7 mouse cellular contexts compared by ENCODE assay signal in genomic region chr4:155784081-155784701, GRCm38 (mm10). TPM values are rescaled to one million over a fixed set of nuclear protein-coding genes. Genes with fewer than 3 reads are reported as not detected.
DNase-seq lines count a peak whose midpoint lies in the region; ATAC-seq and TF ChIP-seq lines count a peak whose summit lies in the region.

No protein-coding gene starts in this region.

- no peaks in the 10 kb centered on the region for H3K36me3 ChIP-seq in hindbrain, postnatal 0 days (ENCODE audit: insufficient read depth, low read length)
- H3K36me3 ChIP-seq in midbrain, embryonic 10.5 days, result no peaks in the 10 kb centered on the region

- peak; percentile 93 for ATAC-seq in hindbrain, postnatal 0 days

- peak overlapping the region; percentile 57 for H3K4me3 ChIP-seq in cortical plate, adult 2 months (ENCODE audit: insufficient read depth, low read length)
- H3K4me3 ChIP-seq in hindbrain, postnatal 0 days (ENCODE audit: low read length), result peak overlapping the region; percentile 50
- peak overlapping the region; percentile 75 for H3K4me3 ChIP-seq in midbrain, embryonic 10.5 days

- H3K4me1 ChIP-seq in cortical plate, adult 2 months (ENCODE audit: control insufficient read depth, insufficient read depth, low read length), result no peaks in the 10 kb centered on the region
- H3K4me1 ChIP-seq in hindbrain, postnatal 0 days (ENCODE audit: insufficient read depth, low read length), result no peaks in the 10 kb centered on the region; the same call in 1 of the 2 replicates
- H3K4me1 ChIP-seq in midbrain, embryonic 10.5 days, result peaks cover 31% of the 10 kb centered on the region

- no peaks in the 10 kb centered on the region for H3K9me3 ChIP-seq in hindbrain, postnatal 0 days (ENCODE audit: low read length)
- no peaks in the 10 kb centered on the region for H3K9me3 ChIP-seq in midbrain, embryonic 10.5 days (replicated peaks)

- peak; percentile 68 for TF ChIP-seq CTCF in cortical plate, adult 2 months (IDR thresholded peaks at IDR 0.05; ENCODE audit: extremely low read depth, insufficient read depth, low read length)
- TF ChIP-seq CTCF in hindbrain, postnatal 0 days (IDR thresholded peaks at IDR 0.05; ENCODE audit: low read depth), result peak; percentile 80

- DNase-seq in adrenal gland, adult 18-20 months (ENCODE audit: low spot score in 2 of 2), result peak; percentile 68 to 74
- peak; percentile 70 to 76 for DNase-seq in gastrocnemius, adult 8-10 months (ENCODE audit: low spot score in 2 of 2)
- DNase-seq in hindbrain, postnatal 0 days (ENCODE audit: low spot score), result peak; percentile 91
- peak; percentile 87 for DNase-seq in left cerebral cortex, postnatal 4 days
- DNase-seq in midbrain, embryonic 10.5 days (ENCODE audit: low spot score), result peak; percentile 85
- DNase-seq in right cerebral cortex, postnatal 4 days, result peak; percentile 75

- 0 out of 2 replicates have a peak, but pooled peaks have one; percentile 14 for TF ChIP-seq POLR2A in cortical plate, adult 2 months (IDR thresholded peaks at IDR 0.05; ENCODE audit: extremely low read depth, insufficient read depth, low read length)

- peak overlapping the region; percentile 61 for H3K4me2 ChIP-seq in hindbrain, postnatal 0 days (ENCODE audit: low read depth, low read length)

- intact Hi-C loops in left cerebral cortex, postnatal 4 days (cut with DNase I), result no loop called here

- H3K27ac ChIP-seq in cortical plate, adult 2 months (ENCODE audit: insufficient read depth, low read length), result peak overlapping the region; percentile 82
- peak overlapping the region; percentile 83 for H3K27ac ChIP-seq in hindbrain, postnatal 0 days
- peak overlapping the region; percentile 92 for H3K27ac ChIP-seq in midbrain, embryonic 10.5 days (replicated peaks)

- peak overlapping the region; percentile 67 for H3K9ac ChIP-seq in hindbrain, postnatal 0 days (replicated peaks; ENCODE audit: low read length)

- no peaks in the 10 kb centered on the region for H3K27me3 ChIP-seq in hindbrain, postnatal 0 days (ENCODE audit: insufficient read depth, low read length)
- peaks cover 12% of the 10 kb centered on the region; the same call in 1 of the 2 replicates for H3K27me3 ChIP-seq in midbrain, embryonic 10.5 days (ENCODE audit: low read depth, poor library complexity, severe bottlenecking)

- WGBS in hindbrain, postnatal 0 days, result 3% methylated on average over 52 of the region's 52 CpGs
- under 1% methylated on average over 52 of the region's 52 CpGs for WGBS in midbrain, embryonic 10.5 days

RNA-seq across cellular contexts. Expression of gene Tmem88b, which starts 1.5 kb away (rescaled TPM):
- under 1 TPM; 0.56 to 0.70 TPM for total RNA-seq in adrenal gland, adult 18-20 months (2021)
- polyA plus RNA-seq in cortical plate, adult 2 months (2012; rRNA removed), result 39.2 and 50.5 TPM in 2 replicates
- total RNA-seq in gastrocnemius, adult 8-10 months (2022), result under 1 TPM; 0.21 to 0.72 (median 0.31) TPM
- 0.86 and 2.3 TPM in 2 replicates for total RNA-seq in hindbrain, postnatal 0 days (2014; rRNA removed)
- polyA plus RNA-seq in hindbrain, postnatal 0 days (2015; fragmentation: Nextera tagmentation; extraction: Ambion mirVana), result 1.0 and 1.2 TPM in 2 replicates
- 1 to 10 TPM; 1.3 TPM for total RNA-seq in left cerebral cortex, postnatal 4 days (2021)
- polyA plus RNA-seq in midbrain, embryonic 10.5 days (2016; fragmentation: Nextera tagmentation; extraction: Ambion mirVana), result 0.31 and 0.45 TPM in 2 replicates

RNA-seq across cellular contexts. Expression of gene Ankrd65, which starts 6.0 kb away (rescaled TPM):
- not detected for total RNA-seq in adrenal gland, adult 18-20 months (2021)
- not detected in 2 replicates for polyA plus RNA-seq in cortical plate, adult 2 months (2012; rRNA removed)
- not detected for total RNA-seq in gastrocnemius, adult 8-10 months (2022)
- total RNA-seq in hindbrain, postnatal 0 days (2014; rRNA removed), result not detected in 2 replicates
- polyA plus RNA-seq in hindbrain, postnatal 0 days (2015; fragmentation: Nextera tagmentation; extraction: Ambion mirVana), result not detected in 2 replicates
- total RNA-seq in left cerebral cortex, postnatal 4 days (2021), result not detected
- polyA plus RNA-seq in midbrain, embryonic 10.5 days (2016; fragmentation: Nextera tagmentation; extraction: Ambion mirVana), result not detected in 2 replicates

RNA-seq across cellular contexts. Expression of gene Vwa1, which starts 9.7 kb away (rescaled TPM):
- total RNA-seq in adrenal gland, adult 18-20 months (2021), result 10 to 100 TPM in 1 of 2 experiments, 1 to 10 TPM in 1; 3.8 to 12.3 TPM
- polyA plus RNA-seq in cortical plate, adult 2 months (2012; rRNA removed), result 29.8 and 32.1 TPM in 2 replicates
- total RNA-seq in gastrocnemius, adult 8-10 months (2022), result 1 to 10 TPM; 4.0 to 8.9 (median 6.2) TPM
- total RNA-seq in hindbrain, postnatal 0 days (2014; rRNA removed), result 43.3 and 55.5 TPM in 2 replicates
- polyA plus RNA-seq in hindbrain, postnatal 0 days (2015; fragmentation: Nextera tagmentation; extraction: Ambion mirVana), result 27.8 and 29.4 TPM in 2 replicates
- total RNA-seq in left cerebral cortex, postnatal 4 days (2021), result 10 to 100 TPM; 15.6 to 16.4 TPM
- polyA plus RNA-seq in midbrain, embryonic 10.5 days (2016; fragmentation: Nextera tagmentation; extraction: Ambion mirVana), result 12.2 and 13.1 TPM in 2 replicates

RNA-seq across cellular contexts. Expression of gene Mrpl20, which starts 18.5 kb away (rescaled TPM):
- total RNA-seq in adrenal gland, adult 18-20 months (2021), result 100 to 1,000 TPM; 143 to 148 TPM
- polyA plus RNA-seq in cortical plate, adult 2 months (2012; rRNA removed), result 105 and 110 TPM in 2 replicates
- total RNA-seq in gastrocnemius, adult 8-10 months (2022), result 10 to 100 TPM; 46.2 to 50.5 (median 47.7) TPM
- total RNA-seq in hindbrain, postnatal 0 days (2014; rRNA removed), result 75.4 and 87.5 TPM in 2 replicates
- 303 and 310 TPM in 2 replicates for polyA plus RNA-seq in hindbrain, postnatal 0 days (2015; fragmentation: Nextera tagmentation; extraction: Ambion mirVana)
- 100 to 1,000 TPM; 102 to 104 TPM for total RNA-seq in left cerebral cortex, postnatal 4 days (2021)
- polyA plus RNA-seq in midbrain, embryonic 10.5 days (2016; fragmentation: Nextera tagmentation; extraction: Ambion mirVana), result 235 and 260 TPM in 2 replicates

RNA-seq across cellular contexts. Expression of gene Atad3a, which starts 23.3 kb away (rescaled TPM):
- total RNA-seq in adrenal gland, adult 18-20 months (2021), result 10 to 100 TPM; 96.2 to 99.8 TPM
- polyA plus RNA-seq in cortical plate, adult 2 months (2012; rRNA removed), result 84.4 and 93.0 TPM in 2 replicates
- 10 to 100 TPM; 23.8 to 25.1 (median 23.9) TPM for total RNA-seq in gastrocnemius, adult 8-10 months (2022)
- 65.7 and 83.4 TPM in 2 replicates for total RNA-seq in hindbrain, postnatal 0 days (2014; rRNA removed)
- polyA plus RNA-seq in hindbrain, postnatal 0 days (2015; fragmentation: Nextera tagmentation; extraction: Ambion mirVana), result 68.8 and 72.2 TPM in 2 replicates
- 10 to 100 TPM; 64.8 to 69.8 TPM for total RNA-seq in left cerebral cortex, postnatal 4 days (2021)
- polyA plus RNA-seq in midbrain, embryonic 10.5 days (2016; fragmentation: Nextera tagmentation; extraction: Ambion mirVana), result 115 and 129 TPM in 2 replicates

Comparison
In these comparisons a context has a peak if more than half of its experiments do, and no peak if none do; other contexts are left out.
1. Peak in every context shown above with its lines: DNase-seq, ATAC-seq, H3K4me3 ChIP-seq and H3K27ac ChIP-seq.